Mouse (Mus musculus) CH12.LX (cell line): ENCODE measurements around the gene Irx3. TPM values are rescaled to one million over a fixed set of nuclear protein-coding genes. Genes with fewer than 3 reads are reported as not detected.

Experiments used
- DNase-seq: peaks from one replicate; pipeline ENCODE4 v3.0.0-alpha.2; 2013; ENCODE audit errors: extremely low read depth
- H3K27ac ChIP-seq: 2 replicates; pipeline ENCODE4 v1.5.1; 2012; ENCODE audit warnings: low read depth, mild to moderate bottlenecking, control low read depth, moderate library complexity; ENCODE audit not compliant: insufficient read depth
- H3K27me3 ChIP-seq: replicated peaks from 2 replicates; pipeline ENCODE3; 2012; ENCODE audit warnings: inconsistent platforms
- H3K36me3 ChIP-seq, 2 experiments: replicated peaks in 1 of 2; 2 replicates each; pipeline versions ENCODE3 to v1.6.1; 2012; ENCODE audit warnings: inconsistent platforms in 1 of 2, low read length in 1 of 2, mild to moderate bottlenecking in 1 of 2, mixed read lengths in 1 of 2, moderate library complexity in 1 of 2; ENCODE audit not compliant: control insufficient read depth in 1 of 2, insufficient read depth in 1 of 2
- H3K4me1 ChIP-seq, 2 experiments: 2 replicates each; pipeline ENCODE4 v1.6.1; 2012; ENCODE audit warnings: inconsistent platforms in 1 of 2, moderate library complexity in 1 of 2; ENCODE audit not compliant: insufficient read depth in 2 of 2, control insufficient read depth in 1 of 2
- H3K4me2 ChIP-seq: 2 replicates; pipeline ENCODE4 v1.6.1; 2012; ENCODE audit warnings: low read depth, mild to moderate bottlenecking, control low read depth; ENCODE audit not compliant: poor library complexity, insufficient read depth, severe bottlenecking
- H3K4me3 ChIP-seq, 3 experiments: fragments of 150-350 bp in 1 of 3; sonication (generic) in 1 of 3; replicated peaks in 1 of 3; 2 replicates each; pipeline versions ENCODE3 to v1.5.1; 2011 to 2012; ENCODE audit warnings: low read depth in 2 of 3, low read length in 2 of 3, mild to moderate bottlenecking in 2 of 3, moderate library complexity in 2 of 3, control low read depth in 1 of 3, improper control_type of control experiment in 1 of 3, inconsistent platforms in 1 of 3, mixed read lengths in 1 of 3; ENCODE audit not compliant: poor library complexity in 1 of 3
- H3K79me2 ChIP-seq: replicated peaks from 2 replicates; pipeline ENCODE4 v1.6.1; 2012; ENCODE audit warnings: mild to moderate bottlenecking, moderate library complexity; ENCODE audit not compliant: control insufficient read depth, poor library complexity, insufficient read depth, severe bottlenecking; ENCODE audit errors: extremely low read depth
- H3K9ac ChIP-seq: 2 replicates; pipeline ENCODE4 v1.6.1; 2012; ENCODE audit warnings: low read depth, mild to moderate bottlenecking, control low read depth, moderate library complexity; ENCODE audit not compliant: insufficient read depth
- H3K9me3 ChIP-seq: replicated peaks from 2 replicates; pipeline ENCODE3; 2012; ENCODE audit warnings: low read length, inconsistent platforms, mixed read lengths
- BHLHE40 ChIP-seq: IDR thresholded peaks from 2 replicates; pipeline ENCODE4 v1.6.1; 2011; ENCODE audit warnings: mild to moderate bottlenecking, low read depth, low read length, improper control_type of control experiment
- CHD1 ChIP-seq: IDR thresholded peaks from 2 replicates; pipeline ENCODE4 v1.6.1; 2012; ENCODE audit warnings: low read depth, low read length, improper control_type of control experiment, inconsistent platforms
- E2F4 ChIP-seq: IDR thresholded peaks from 2 replicates; pipeline ENCODE4 v1.6.1; 2011; ENCODE audit warnings: low read depth, low read length, improper control_type of control experiment; ENCODE audit not compliant: insufficient replicate concordance
- ELF1 ChIP-seq: IDR thresholded peaks from 2 replicates; pipeline ENCODE4 v1.6.1; 2014; ENCODE audit warnings: low read depth, mild to moderate bottlenecking, inconsistent platforms, low read length, improper control_type of control experiment
- EP300 ChIP-seq: IDR thresholded peaks from 2 replicates; pipeline ENCODE4 v1.6.1; 2011; ENCODE audit warnings: low read length, improper control_type of control experiment
- ETS1 ChIP-seq: conservative IDR thresholded peaks from 2 replicates; pipeline ENCODE4 v1.6.1; 2012; ENCODE audit warnings: low read depth, mild to moderate bottlenecking, inconsistent platforms, low read length, improper control_type of control experiment, moderate library complexity
- HCFC1 ChIP-seq: IDR thresholded peaks from 2 replicates; pipeline ENCODE4 v1.6.1; 2012; ENCODE audit warnings: low read depth, mild to moderate bottlenecking, inconsistent platforms, low read length, improper control_type of control experiment
- IRF4 ChIP-seq: IDR thresholded peaks from 2 replicates; pipeline ENCODE4 v1.6.1; 2014; ENCODE audit warnings: low read depth, mild to moderate bottlenecking, inconsistent platforms, low read length, improper control_type of control experiment
- JUN ChIP-seq: IDR thresholded peaks from 2 replicates; pipeline ENCODE4 v1.6.1; 2011; ENCODE audit warnings: low read depth, mild to moderate bottlenecking, low read length, improper control_type of control experiment, moderate library complexity; ENCODE audit not compliant: insufficient read depth
- JUND ChIP-seq: conservative IDR thresholded peaks from 2 replicates; pipeline ENCODE4 v1.6.1; 2011; ENCODE audit warnings: low read depth, low read length, improper control_type of control experiment
- KAT2A ChIP-seq: IDR thresholded peaks from 2 replicates; pipeline ENCODE4 v1.6.1; 2012; ENCODE audit warnings: low read length, improper control_type of control experiment, inconsistent platforms; ENCODE audit not compliant: insufficient replicate concordance
- MAFK ChIP-seq: IDR thresholded peaks from 2 replicates; pipeline ENCODE4 v1.6.1; 2011; ENCODE audit warnings: low read length, improper control_type of control experiment; ENCODE audit not compliant: insufficient replicate concordance
- MAX ChIP-seq: IDR thresholded peaks from 2 replicates; pipeline ENCODE4 v1.6.1; 2011; ENCODE audit warnings: low read length, improper control_type of control experiment
- MEF2A ChIP-seq: IDR thresholded peaks from 2 replicates; pipeline ENCODE4 v1.6.1; 2014; ENCODE audit warnings: low read depth, mild to moderate bottlenecking, inconsistent platforms, low read length, improper control_type of control experiment, borderline replicate concordance
- MYC ChIP-seq: IDR thresholded peaks from 2 replicates; pipeline ENCODE4 v1.6.1; 2011; ENCODE audit warnings: low read depth, mild to moderate bottlenecking, improper control_type of control experiment, low read length
- NELFE ChIP-seq: IDR thresholded peaks from 2 replicates; pipeline ENCODE4 v1.6.1; 2011; ENCODE audit warnings: low read depth, low read length, improper control_type of control experiment
- NRF1 ChIP-seq: IDR thresholded peaks from 2 replicates; pipeline ENCODE4 v1.6.1; 2014; ENCODE audit warnings: low read depth, mild to moderate bottlenecking, inconsistent platforms, low read length, improper control_type of control experiment, moderate library complexity
- PAX5 ChIP-seq: IDR thresholded peaks from 2 replicates; pipeline ENCODE4 v1.6.1; 2012; ENCODE audit warnings: low read length, inconsistent platforms, mixed read lengths
- RAD21 ChIP-seq: IDR thresholded peaks from 2 replicates; pipeline ENCODE4 v1.6.1; 2011; ENCODE audit warnings: low read depth, mild to moderate bottlenecking, low read length, improper control_type of control experiment, moderate library complexity
- RCOR1 ChIP-seq: conservative IDR thresholded peaks from 2 replicates; pipeline ENCODE4 v1.6.1; 2012; ENCODE audit warnings: low read depth, mild to moderate bottlenecking, inconsistent platforms, low read length, improper control_type of control experiment
- USF1 ChIP-seq: IDR thresholded peaks from 2 replicates; pipeline ENCODE4 v1.6.1; 2014; ENCODE audit warnings: low read depth, mild to moderate bottlenecking, inconsistent platforms, low read length, improper control_type of control experiment
- USF2 ChIP-seq: conservative IDR thresholded peaks from 2 replicates; pipeline ENCODE4 v1.6.1; 2011; ENCODE audit warnings: low read depth, low read length, improper control_type of control experiment
- ZC3H11A ChIP-seq: IDR thresholded peaks from 2 replicates; pipeline ENCODE4 v1.6.1; 2012; ENCODE audit warnings: low read depth, mild to moderate bottlenecking, inconsistent platforms, low read length, improper control_type of control experiment
- ZKSCAN1 ChIP-seq: IDR thresholded peaks from 2 replicates; pipeline ENCODE4 v1.6.1; 2012; ENCODE audit warnings: low read depth, inconsistent platforms, low read length, improper control_type of control experiment, borderline replicate concordance
- ZMIZ1 ChIP-seq: IDR thresholded peaks from 2 replicates; pipeline ENCODE4 v1.6.1; 2012; ENCODE audit warnings: low read depth, mild to moderate bottlenecking, inconsistent platforms, low read length, improper control_type of control experiment
- dilution Hi-C: fragments of 300-500 bp; cut with MboI; formaldehyde crosslinking; loops from 2 replicates; pipeline ENCODE4 v1.14.3; 2020; ENCODE audit warnings: low sequenced_read_pairs; ENCODE audit not compliant: extremely low pct_unique_long_range_greater_than_20kb, extremely low pct_ligation_motif_present
- in situ Hi-C: fragments of 300-500 bp; cut with MboI; formaldehyde crosslinking; loops from 3 replicates; pipeline ENCODE4 v1.14.3; 2019; ENCODE audit warnings: low sequenced_read_pairs, low pct_ligation_motif_present, low pct_unique_long_range_greater_than_20kb, mixed read lengths
- polyA plus RNA-seq: library from polyadenylated mRNA; unstranded; fragments of >175 nt; gene quantifications from 2 replicates; pipeline ENCODE4 v1.2.1, GENCODE M21; 2012; ENCODE audit warnings: low read depth; ENCODE audit not compliant: insufficient read length
- total RNA-seq, 2 experiments: library from RNA; depleted of rRNA; stranded (reverse); fragments of 300-350 nt in 1 of 2; fragments of >200 nt in 1 of 2; gene quantifications; 2 replicates each; pipeline ENCODE4 v1.2.3; 2012 to 2014

The Irx3 gene
- total and polyA plus RNA-seq, 3 experiments: not detected

- Histone ChIP-seq H3K4me1 (no peaks in the 10 kb centered on the region), H3K27me3 (no peaks in the 10 kb centered on the region), H3K27ac (no peak overlapping the region), H3K79me2 (no peaks in the 10 kb centered on the region), H3K9me3 (peaks cover 81% of the 10 kb centered on the region), H3K36me3 (no peaks in the 10 kb centered on the region), H3K4me3 (no peak overlapping the region), H3K4me2 (no peak overlapping the region), H3K9ac (no peak overlapping the region)
- in situ Hi-C loops (no loop called here), dilution Hi-C loops (no loop called here)
- TF ChIP-seq MEF2A: no peak
- no peak for TF ChIP-seq BHLHE40
- no peak for TF ChIP-seq USF2
- TF ChIP-seq IRF4: no peak
- no peak for TF ChIP-seq JUND
- no peak for TF ChIP-seq ZMIZ1
- TF ChIP-seq MAFK: no peak
- TF ChIP-seq ELF1: no peak
- no peak for TF ChIP-seq KAT2A
- no peak for TF ChIP-seq CHD1
- no peak for TF ChIP-seq NRF1
- DNase-seq: no peak
Measured at GRCm38 (mm10) chr8:91750096-91750793, 51.6 kb downstream of the Irx3 start.

DNA sequence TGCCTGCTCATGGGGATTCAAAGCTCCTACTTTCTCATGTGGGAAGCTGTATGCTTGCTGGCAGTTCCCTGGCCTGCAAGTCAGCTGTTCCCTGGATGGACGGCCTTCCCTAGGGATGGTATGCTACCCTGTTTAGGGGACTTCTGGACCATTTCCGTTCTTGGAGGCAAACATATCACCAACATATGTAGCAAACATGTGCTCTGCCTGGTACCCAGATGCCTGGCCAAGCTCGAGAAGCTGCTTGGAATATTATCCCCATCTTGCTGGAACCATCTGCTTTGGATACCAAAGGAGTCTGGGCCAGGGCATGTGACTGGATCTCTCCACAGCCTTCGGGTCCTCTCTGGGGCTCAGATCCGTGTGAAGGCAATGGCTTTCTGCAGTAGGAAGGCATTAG is 52.5 kb downstream of the Irx3 start:
- dilution Hi-C loops: no loop called here
- TF ChIP-seq EP300 (no peak), RCOR1 (no peak), E2F4 (no peak), NELFE (no peak), BHLHE40 (no peak), PAX5 (no peak), ZKSCAN1 (no peak), HCFC1 (no peak), USF1 (no peak), MYC (no peak), JUN (no peak), ETS1 (no peak), RAD21 (no peak), ZC3H11A (no peak), MAX (no peak), MAFK (no peak)
- H3K79me2 ChIP-seq: no peaks in the 10 kb centered on the region
- H3K27ac ChIP-seq: no peak overlapping the region
- no peak overlapping the region for H3K9ac ChIP-seq
- H3K4me3 ChIP-seq: no peak overlapping the region
- H3K4me1 ChIP-seq: no peaks in the 10 kb centered on the region
- H3K4me2 ChIP-seq: no peak overlapping the region
- no peaks in the 10 kb centered on the region for H3K36me3 ChIP-seq
- no peak for DNase-seq
- in situ Hi-C loops: no loop called here
- H3K9me3 ChIP-seq: peaks cover 84% of the 10 kb centered on the region
- H3K27me3 ChIP-seq: no peaks in the 10 kb centered on the region
